Mouse (Mus musculus): ENCODE results near the gene Extl2. TPM values are rescaled to one million over a fixed set of nuclear protein-coding genes. Genes with fewer than 3 reads are reported as not detected.

Extl2 gene
- polyA plus RNA-seq, 1 experiment from 2014 or later = 17.4 TPM

DNA sequence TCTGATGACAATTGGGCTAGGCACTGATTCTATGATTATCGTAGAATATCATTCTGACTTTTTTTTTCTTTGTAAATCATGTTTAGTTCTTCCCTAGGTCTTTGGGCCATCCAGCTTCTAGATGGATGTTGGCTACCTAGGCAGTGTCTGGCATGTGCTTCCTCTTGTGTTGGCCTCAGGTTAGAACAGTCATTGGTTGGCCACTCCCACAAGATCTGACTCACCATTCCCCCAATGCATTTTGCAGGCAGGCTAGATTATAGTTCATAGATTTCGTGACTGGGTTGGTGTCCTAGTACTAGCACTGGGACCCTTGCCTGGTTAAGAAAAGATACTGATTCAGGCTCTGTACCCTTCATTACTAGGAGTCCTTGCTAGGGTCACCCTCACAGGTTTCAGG is 54.9 kb downstream of the Extl2 start:
- no peaks in the 10 kb centered on the region for H3K4me1 ChIP-seq
- no peak overlapping the region for H3K4me3 ChIP-seq
- 85% methylated on average over 2 of the region's 2 CpGs for WGBS
- H3K36me3 ChIP-seq = no peaks in the 10 kb centered on the region
- DNase-seq (ENCODE audit: low spot score) = no peak
- no peaks in the 10 kb centered on the region for H3K9me3 ChIP-seq (replicated peaks)
- no peak overlapping the region for H3K27ac ChIP-seq
- no peaks in the 10 kb centered on the region for H3K27me3 ChIP-seq (ENCODE audit: low read depth, poor library complexity, severe bottlenecking)

DNA sequence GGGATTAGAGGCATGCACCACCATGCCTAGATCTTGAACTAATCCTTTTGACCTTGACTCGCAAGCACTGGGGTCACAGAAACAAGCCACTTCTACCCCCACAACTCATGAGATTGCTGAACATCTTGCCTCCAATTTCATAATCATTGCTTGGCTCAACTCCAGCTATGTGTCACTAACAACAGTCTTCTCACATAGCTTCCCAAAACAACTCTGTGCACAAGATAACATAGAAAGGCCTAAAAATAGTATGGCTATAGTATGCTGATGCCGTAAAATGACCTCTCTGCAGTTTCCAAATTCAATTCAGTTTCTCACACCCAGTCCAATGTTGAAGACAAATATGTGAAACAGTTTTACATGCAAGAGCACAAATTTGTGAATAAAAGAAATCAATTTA is 65.3 kb downstream of the Extl2 start:
- Histone ChIP-seq H3K27me3 (ENCODE audit: low read depth, poor library complexity, severe bottlenecking) (no peaks in the 10 kb centered on the region), H3K27ac (no peak overlapping the region), H3K36me3 (no peaks in the 10 kb centered on the region), H3K9me3 (replicated peaks) (no peaks in the 10 kb centered on the region), H3K4me1 (no peaks in the 10 kb centered on the region), H3K4me3 (no peak overlapping the region)
- 86% methylated on average over 2 of the region's 2 CpGs for WGBS
- no peak for DNase-seq (ENCODE audit: low spot score)

DNA sequence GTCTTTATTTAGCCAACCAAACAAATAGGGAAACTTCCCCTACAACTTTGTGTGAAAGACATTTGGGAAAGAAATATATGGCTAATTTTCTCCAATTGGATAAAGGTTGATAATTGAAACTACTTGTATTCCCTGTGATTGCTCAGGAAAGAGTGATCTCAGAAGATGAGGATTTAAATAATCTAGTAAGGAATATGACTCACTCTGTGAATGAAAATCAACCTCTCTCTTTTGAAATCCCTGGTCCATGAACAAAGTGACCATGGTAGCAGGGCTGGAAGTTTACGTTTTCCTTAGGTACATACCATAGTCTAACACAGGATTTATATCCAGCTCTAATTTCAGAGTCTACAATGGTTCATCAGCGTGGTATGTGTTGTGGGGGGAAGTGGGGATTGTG is 69.5 kb downstream of the Extl2 start:
- H3K27ac ChIP-seq = no peak overlapping the region
- no peaks in the 10 kb centered on the region for H3K9me3 ChIP-seq (replicated peaks)
- H3K27me3 ChIP-seq (ENCODE audit: low read depth, poor library complexity, severe bottlenecking) = no peaks in the 10 kb centered on the region
- DNase-seq (ENCODE audit: low spot score) = no peak
- no peaks in the 10 kb centered on the region for H3K36me3 ChIP-seq
- H3K4me1 ChIP-seq = peaks cover 8% of the 10 kb centered on the region
- H3K4me3 ChIP-seq = no peak overlapping the region
- 85% methylated on average over 2 of the region's 2 CpGs for WGBS

DNA sequence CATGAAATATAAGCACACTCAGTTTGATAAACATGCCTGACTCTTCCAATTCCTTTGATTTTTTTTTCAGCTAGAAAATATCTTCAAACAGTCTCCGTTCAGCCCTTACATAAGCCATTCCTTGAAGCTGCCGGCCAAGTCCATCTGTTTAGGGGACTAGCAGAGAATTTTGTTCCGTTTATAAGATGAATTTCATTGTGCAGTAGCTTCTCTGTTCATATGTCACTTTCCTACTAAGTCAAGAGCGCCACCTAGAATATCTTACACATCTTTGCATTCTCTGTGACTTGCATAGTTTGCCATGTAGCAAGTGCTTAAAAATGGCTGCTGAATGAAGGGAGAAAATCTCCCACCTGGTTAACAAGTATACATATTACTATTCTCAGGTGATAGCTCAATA is 71.2 kb downstream of the Extl2 start:
- DNase-seq (ENCODE audit: low spot score) = no peak
- Histone ChIP-seq H3K4me1 (peaks cover 8% of the 10 kb centered on the region), H3K9me3 (replicated peaks) (no peaks in the 10 kb centered on the region), H3K27me3 (ENCODE audit: low read depth, poor library complexity, severe bottlenecking) (no peaks in the 10 kb centered on the region), H3K36me3 (no peaks in the 10 kb centered on the region), H3K27ac (no peak overlapping the region), H3K4me3 (no peak overlapping the region)
- WGBS = 85% methylated on average over 4 of the region's 4 CpGs

Small RNA genes within 50 kb of the gene (microRNA-seq; reads per million reads assigned to microRNA genes)
- not detected for gene Mir669n

Other genes starting within 250 kb of the Extl2 start
- gene Dph5, start 119.6 kb upstream of the Extl2 start, polyA plus RNA-seq (2016; fragmentation: Nextera tagmentation; extraction: Ambion mirVana) = 27.8 and 28.2 TPM in 2 replicates
- 27.9 and 29.5 TPM in 2 replicates for gene Slc30a7, start 56 bp upstream of the Extl2 start, polyA plus RNA-seq (2016; fragmentation: Nextera tagmentation; extraction: Ambion mirVana)
- gene Vcam1, start 122.2 kb downstream of the Extl2 start, polyA plus RNA-seq (2016; fragmentation: Nextera tagmentation; extraction: Ambion mirVana) = 35.6 and 68.9 TPM in 2 replicates
- 0.05 and 0.15 TPM in 2 replicates for gene Gpr88, start 246.0 kb downstream of the Extl2 start, polyA plus RNA-seq (2016; fragmentation: Nextera tagmentation; extraction: Ambion mirVana)

All from limb, embryonic 10.5 days (tissue).